Mouse (Mus musculus) heart, embryonic 15.5 days (tissue): ENCODE data around the gene Ift140. TPM values are rescaled to one million over a fixed set of nuclear protein-coding genes. Genes with fewer than 3 reads are reported as not detected.
A peak's percentile ranks its signal among the peaks of the same experiment; 100 is the strongest.

Experiments
- ATAC-seq: fragments of 200-750 bp; cut with Nextera tagmentation; replicated peaks from 2 replicates; pipeline ENCODE4 v1.8.0; 2017; ENCODE audit warnings: low read depth, moderate TSS enrichment; ENCODE audit not compliant: insufficient number of reproducible peaks, insufficient read depth, low FRiP score
- H3K27ac ChIP-seq: fragments of 300-500 bp; sonication (generic); 2 replicates; pipeline ENCODE4 v1.5.1; 2015; ENCODE audit warnings: mild to moderate bottlenecking, inconsistent platforms
- H3K27me3 ChIP-seq: fragments of 300-500 bp; sonication (generic); 2 replicates; pipeline ENCODE4 v1.6.1; 2015; ENCODE audit warnings: inconsistent platforms
- H3K36me3 ChIP-seq: fragments of 300-500 bp; sonication (generic); 2 replicates; pipeline ENCODE4 v1.6.1; 2015; ENCODE audit warnings: mild to moderate bottlenecking, inconsistent platforms
- H3K4me1 ChIP-seq: fragments of 300-500 bp; sonication (generic); replicated peaks from 2 replicates; pipeline ENCODE4 v1.6.1; 2015; ENCODE audit warnings: inconsistent platforms
- H3K4me2 ChIP-seq: fragments of 300-500 bp; sonication (generic); 2 replicates; pipeline ENCODE4 v1.6.1; 2015; ENCODE audit warnings: inconsistent platforms, mild to moderate bottlenecking, moderate library complexity
- H3K4me3 ChIP-seq: fragments of 300-500 bp; sonication (generic); 2 replicates; pipeline ENCODE4 v1.5.1; 2015; ENCODE audit warnings: mild to moderate bottlenecking, inconsistent platforms
- H3K9ac ChIP-seq: fragments of 300-500 bp; sonication (generic); 2 replicates; pipeline ENCODE4 v1.6.1; 2015; ENCODE audit warnings: mild to moderate bottlenecking, inconsistent platforms
- H3K9me3 ChIP-seq: fragments of 300-500 bp; sonication (generic); replicated peaks from 2 replicates; pipeline ENCODE4 v1.6.1; 2016; ENCODE audit warnings: inconsistent platforms
- WGBS: fragments of 180-500 bp; shearing (Covaris S2); methylation state at CpG from one replicate; pipeline ENCODE4 v1.1.7; 2015; ENCODE audit warnings: mixed read lengths; 5-methylcytosine and 5-hydroxymethylcytosine counted together
- polyA plus RNA-seq: library from polyadenylated mRNA; unstranded; fragments of >200 nt; fragmentation: Nextera tagmentation; extraction: Ambion mirVana; gene quantifications from 2 replicates; pipeline ENCODE4 v1.2.1, GENCODE M21; 2015

Ift140 gene
- 8.9 and 13.3 TPM in 2 replicates for polyA plus RNA-seq

GRCm38 (mm10) chr17:25015655-25016291 lies at the start of gene Ift140, which contains the start of gene Cramp1l:
Ift140 (plus strand) TSS chr17:25016085.
Cramp1l (minus strand) TSS chr17:25015788.
- H3K36me3 ChIP-seq: peaks cover 15% of the 10 kb centered on the region
- H3K27ac ChIP-seq: peak within 1 kb of the TSS; percentile 87
- H3K9me3 ChIP-seq: no peaks in the 10 kb centered on the region
- H3K9ac ChIP-seq: peak within 1 kb of the TSS; percentile 92
- ATAC-seq: peak; percentile 98
- H3K4me2 ChIP-seq: peak within 1 kb of the TSS; percentile 96
- no peaks in the 10 kb centered on the region for H3K27me3 ChIP-seq
- H3K4me3 ChIP-seq: peak within 1 kb of the TSS; percentile 96
- peaks cover 21% of the 10 kb centered on the region for H3K4me1 ChIP-seq
- WGBS: under 1% methylated on average over 62 of the region's 62 CpGs

DNA sequence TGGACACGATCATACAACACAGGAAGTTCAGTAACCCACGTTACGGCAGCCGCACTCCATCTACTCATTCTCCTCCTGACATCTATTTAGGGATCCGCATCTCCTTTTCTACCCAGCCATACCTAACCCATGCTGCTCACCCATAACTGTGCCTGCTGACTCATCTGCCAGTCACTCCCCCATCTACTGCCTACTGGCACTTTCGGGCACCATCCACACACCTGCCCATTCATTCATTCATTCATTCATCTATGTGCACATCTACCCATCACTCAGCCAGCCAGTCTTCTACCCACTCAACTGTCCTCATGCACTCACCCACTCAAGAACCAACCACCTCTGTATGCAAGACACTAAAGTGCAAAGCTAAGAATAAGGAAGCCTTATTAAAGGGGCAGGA lies 28.7 kb upstream of the Ift140 start:
- peaks cover 91% of the 10 kb centered on the region for H3K36me3 ChIP-seq
- WGBS: 96% methylated on average over 6 of the region's 6 CpGs
- no peak overlapping the region for H3K4me2 ChIP-seq

GRCm38 (mm10) chr17:24994721-24995120 lies 21.2 kb upstream of the Ift140 start:
- no peak for ATAC-seq
- 84% methylated on average over 6 of the region's 6 CpGs for WGBS

More for the DNA sequence above, 28.7 kb upstream of the Ift140 start:
- H3K27ac ChIP-seq: no peak overlapping the region
- no peak for ATAC-seq
- H3K9ac ChIP-seq: no peak overlapping the region
- no peaks in the 10 kb centered on the region for H3K4me1 ChIP-seq
- H3K4me3 ChIP-seq: no peak overlapping the region
- H3K9me3 ChIP-seq: no peaks in the 10 kb centered on the region
- no peaks in the 10 kb centered on the region for H3K27me3 ChIP-seq

DNA sequence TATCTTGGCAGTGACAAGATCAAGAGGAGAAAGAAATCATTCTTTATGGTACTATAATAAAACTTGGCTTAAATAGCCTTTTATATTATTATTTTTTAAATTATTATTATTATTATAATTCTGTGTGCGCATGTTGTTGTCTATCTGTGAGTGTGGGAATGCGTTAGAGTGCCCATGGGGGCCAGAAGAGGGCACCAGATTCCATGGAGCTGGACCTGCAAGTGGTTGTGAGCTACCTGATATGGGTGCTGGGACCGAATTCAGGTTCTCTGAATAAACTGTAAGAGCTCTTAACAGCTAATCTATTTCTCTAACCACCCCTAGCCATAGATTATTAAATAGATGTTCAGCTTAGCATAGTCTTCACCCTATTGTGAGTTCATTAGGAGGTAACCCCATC lies 10.8 kb upstream of the Ift140 start:
- Histone ChIP-seq H3K4me1 (no peaks in the 10 kb centered on the region), H3K27me3 (no peaks in the 10 kb centered on the region), H3K4me3 (no peak overlapping the region), H3K4me2 (no peak overlapping the region), H3K36me3 (peaks cover 45% of the 10 kb centered on the region), H3K9me3 (no peaks in the 10 kb centered on the region), H3K27ac (no peak overlapping the region), H3K9ac (no peak overlapping the region)
- ATAC-seq: no peak
- 96% methylated on average over 3 of the region's 3 CpGs for WGBS

More at GRCm38 (mm10) chr17:24994721-24995120, 21.2 kb upstream of the Ift140 start:
- Histone ChIP-seq H3K4me2 (no peak overlapping the region), H3K27me3 (no peaks in the 10 kb centered on the region), H3K9me3 (no peaks in the 10 kb centered on the region), H3K27ac (no peak overlapping the region), H3K9ac (no peak overlapping the region), H3K4me3 (no peak overlapping the region), H3K4me1 (no peaks in the 10 kb centered on the region), H3K36me3 (peaks cover 85% of the 10 kb centered on the region)

- H3K36me3 ChIP-seq: peaks cover 44% of the 10 kb centered on the region
Measured at GRCm38 (mm10) chr17:25007480-25007879, 8.4 kb upstream of the Ift140 start.

DNA sequence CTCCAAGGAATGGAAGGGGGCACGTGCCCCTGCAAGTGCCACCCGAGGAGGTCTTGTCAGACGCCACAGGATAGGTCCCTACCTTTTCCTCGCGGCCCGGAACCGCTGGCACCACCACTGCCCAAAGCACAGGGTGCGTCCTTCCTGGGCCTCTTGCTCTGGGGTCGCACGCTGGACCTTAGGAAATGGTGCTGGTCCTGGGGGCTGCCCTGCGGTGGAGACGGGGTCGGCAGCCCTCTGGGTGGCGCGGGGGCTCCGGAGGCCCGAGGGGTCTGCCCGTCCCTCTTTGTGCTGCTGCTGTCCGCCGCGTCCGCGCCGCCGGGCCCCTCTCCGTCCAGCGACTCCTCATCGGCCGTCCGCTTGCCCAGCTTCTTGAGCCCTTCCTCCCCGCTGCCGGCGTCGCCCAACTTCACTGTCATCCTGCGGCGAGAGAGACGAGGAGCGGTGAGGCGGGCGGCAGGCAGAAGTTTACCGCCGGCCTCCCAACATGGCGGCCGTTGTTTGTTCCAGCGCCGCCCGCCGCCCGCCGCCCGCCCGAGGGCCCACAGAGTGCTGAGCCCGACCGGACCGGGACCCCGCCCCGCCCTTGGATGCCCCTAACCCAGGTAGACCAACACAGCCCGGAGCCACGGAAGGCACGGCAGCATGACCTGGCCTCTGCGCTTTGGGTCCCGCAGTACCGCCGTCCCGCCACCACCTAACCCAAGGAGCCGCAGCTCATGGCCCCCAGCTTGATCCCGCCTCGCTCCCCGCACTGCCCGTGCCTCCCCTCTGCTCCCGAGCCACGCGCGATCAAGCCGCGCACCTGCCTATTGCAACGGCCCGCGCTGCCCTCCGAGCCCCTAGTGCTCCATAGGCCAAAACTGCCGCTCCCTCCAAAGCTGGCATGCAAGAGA lies 2.0 kb upstream of the Ift140 start:
- Histone ChIP-seq H3K4me2 (peak overlapping the region; percentile 91), H3K9ac (peak overlapping the region; percentile 92), H3K27ac (peak overlapping the region; percentile 88), H3K27me3 (no peaks in the 10 kb centered on the region), H3K9me3 (no peaks in the 10 kb centered on the region), H3K4me3 (peak overlapping the region; percentile 96), H3K36me3 (peaks cover 19% of the 10 kb centered on the region), H3K4me1 (peaks cover 21% of the 10 kb centered on the region)
- WGBS: under 1% methylated on average over 80 of the region's 81 CpGs
- ATAC-seq: no peak

More at GRCm38 (mm10) chr17:25007480-25007879, 8.4 kb upstream of the Ift140 start:
- no peak for ATAC-seq
- Histone ChIP-seq H3K4me3 (no peak overlapping the region), H3K27ac (no peak overlapping the region), H3K9me3 (no peaks in the 10 kb centered on the region), H3K4me1 (peaks cover 3% of the 10 kb centered on the region), H3K27me3 (no peaks in the 10 kb centered on the region), H3K4me2 (no peak overlapping the region), H3K9ac (no peak overlapping the region)

DNA sequence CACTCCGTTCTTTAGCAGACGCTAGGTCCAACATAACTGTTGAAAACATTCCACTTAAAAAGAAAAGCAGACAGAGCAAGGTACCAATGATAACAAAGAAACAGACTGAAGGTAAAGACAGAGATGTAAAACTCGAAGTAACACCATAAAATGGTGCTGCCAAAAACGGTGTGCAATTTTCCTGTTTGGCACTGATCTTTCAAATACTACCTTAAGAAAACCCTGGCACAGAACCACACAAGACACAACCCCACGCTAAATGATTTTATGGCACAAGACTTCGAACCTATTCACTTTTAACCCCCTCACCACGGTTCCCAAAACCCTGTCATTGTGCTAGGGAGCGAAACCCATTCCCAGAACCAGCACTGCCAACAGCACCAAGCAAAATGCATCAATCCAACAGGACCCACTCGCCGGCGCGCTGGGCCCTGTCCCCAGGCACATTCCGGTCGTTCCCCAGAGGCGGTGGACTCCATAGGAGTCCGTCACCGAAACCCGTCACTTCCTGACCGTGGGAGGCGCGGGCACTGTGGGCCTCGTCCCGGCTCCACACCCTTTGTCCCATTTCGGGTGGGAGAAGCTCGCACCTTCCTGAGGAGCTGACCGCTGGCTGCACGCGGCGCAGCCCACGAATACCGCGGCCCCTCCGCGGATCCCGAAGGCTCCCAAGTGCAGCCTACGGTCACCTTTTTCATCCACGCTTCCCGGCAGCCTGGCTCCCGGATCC lies 879 bp upstream of the Ift140 start:
- H3K4me3 ChIP-seq: peak overlapping the region; percentile 96
- H3K36me3 ChIP-seq: peaks cover 19% of the 10 kb centered on the region
- H3K4me1 ChIP-seq: peaks cover 21% of the 10 kb centered on the region
- ATAC-seq: peak; percentile 8; the same call in 1 of the 2 replicates
- no peaks in the 10 kb centered on the region for H3K27me3 ChIP-seq
- H3K4me2 ChIP-seq: peak overlapping the region; percentile 91
- H3K9me3 ChIP-seq: no peaks in the 10 kb centered on the region
- under 1% methylated on average over 39 of the region's 39 CpGs for WGBS
- H3K27ac ChIP-seq: peak overlapping the region; percentile 87
- peak overlapping the region; percentile 92 for H3K9ac ChIP-seq

DNA sequence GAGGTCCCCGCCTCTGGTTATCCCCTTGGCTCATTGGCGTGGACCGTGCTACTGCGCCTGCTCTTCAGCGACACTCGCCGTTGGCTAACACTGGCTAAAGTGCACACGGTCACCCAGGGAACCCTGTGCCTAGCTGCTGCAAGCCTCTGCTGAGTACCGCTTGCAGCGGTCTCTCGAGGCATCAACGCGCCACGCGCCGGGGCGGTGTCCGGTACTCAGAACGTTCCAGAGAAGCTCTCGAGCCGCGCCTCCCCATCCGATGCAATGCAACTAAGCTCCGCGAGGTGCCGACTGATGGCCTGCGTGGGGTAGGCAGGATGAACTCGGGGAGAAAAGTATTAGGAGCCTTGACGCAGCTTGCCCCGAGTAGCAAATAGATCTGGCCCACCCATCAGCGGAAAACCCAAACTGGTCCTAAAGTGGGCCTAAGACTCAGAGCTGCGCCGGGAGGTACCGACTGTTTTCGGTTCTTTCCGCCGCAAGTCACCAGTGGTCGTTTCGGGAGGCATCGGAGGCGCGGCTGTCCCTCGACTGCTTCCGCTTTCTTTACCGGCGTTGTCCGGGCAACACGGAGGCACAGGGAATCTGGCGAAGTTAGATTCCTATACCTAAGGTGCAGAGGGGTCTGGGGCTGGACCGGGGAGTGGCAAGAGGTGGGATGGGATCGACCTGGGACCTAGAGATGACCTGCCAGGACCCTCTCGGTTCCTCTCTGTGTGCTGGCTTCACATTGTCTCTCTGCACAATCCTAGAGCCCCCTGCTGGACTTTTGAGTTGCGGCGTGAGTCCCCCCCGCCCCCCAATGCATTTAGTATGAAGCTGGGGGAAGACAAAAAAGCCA lies 627 bp downstream of the Ift140 start:
- WGBS: under 1% methylated on average over 55 of the region's 55 CpGs
- H3K4me3 ChIP-seq: peak overlapping the region; percentile 96
- H3K4me1 ChIP-seq: peaks cover 21% of the 10 kb centered on the region
- H3K27me3 ChIP-seq: no peaks in the 10 kb centered on the region
- H3K27ac ChIP-seq: peak overlapping the region; percentile 84
- peak overlapping the region; percentile 96 for H3K4me2 ChIP-seq
- no peaks in the 10 kb centered on the region for H3K9me3 ChIP-seq
- ATAC-seq: peak; percentile 80
- H3K9ac ChIP-seq: peak overlapping the region; percentile 70
- peaks cover 11% of the 10 kb centered on the region for H3K36me3 ChIP-seq

GRCm38 (mm10) chr17:25036183-25036582 lies 20.3 kb downstream of the Ift140 start:
- no peak overlapping the region for H3K4me2 ChIP-seq
- no peaks in the 10 kb centered on the region for H3K9me3 ChIP-seq
- H3K27me3 ChIP-seq: no peaks in the 10 kb centered on the region
- ATAC-seq: no peak
- no peak overlapping the region for H3K27ac ChIP-seq
- no peak overlapping the region for H3K4me3 ChIP-seq
- H3K36me3 ChIP-seq: peaks cover 37% of the 10 kb centered on the region; the same call in 1 of the 2 replicates
- WGBS: 43% methylated on average over 4 of the region's 4 CpGs
- no peaks in the 10 kb centered on the region for H3K4me1 ChIP-seq
- H3K9ac ChIP-seq: no peak overlapping the region

DNA sequence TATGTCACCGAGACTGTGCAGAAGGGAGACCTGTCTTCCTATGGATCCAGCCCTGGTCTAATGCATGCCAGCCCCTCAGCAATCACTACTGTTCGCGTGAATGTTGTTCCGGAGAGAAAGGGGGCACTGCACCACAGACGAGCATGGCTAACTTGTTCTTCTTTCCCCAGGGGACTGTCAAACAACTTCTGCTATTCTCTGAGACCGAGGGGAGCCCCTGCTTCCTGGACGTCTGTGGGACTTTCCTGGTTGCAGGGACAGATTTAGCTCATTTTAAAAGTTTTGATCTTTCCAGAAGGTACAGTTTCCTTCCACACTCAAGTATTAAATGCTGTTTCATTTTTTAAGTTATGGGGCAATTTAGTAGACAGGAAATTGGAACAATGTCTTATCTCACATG lies 29.0 kb downstream of the Ift140 start:
- Histone ChIP-seq H3K9me3 (no peaks in the 10 kb centered on the region), H3K27me3 (no peaks in the 10 kb centered on the region), H3K9ac (no peak overlapping the region), H3K36me3 (0 out of 2 replicates have a peak, but pooled peaks cover 3% of the 10 kb centered on the region), H3K27ac (no peak overlapping the region), H3K4me2 (no peak overlapping the region), H3K4me1 (no peaks in the 10 kb centered on the region), H3K4me3 (no peak overlapping the region)
- WGBS: 64% methylated on average over 7 of the region's 7 CpGs
- ATAC-seq: no peak
